Mouse (Mus musculus) B cell, adult 67 days (primary cell): ENCODE measurements around the gene Svs6. TPM values are rescaled to one million over a fixed set of nuclear protein-coding genes. Genes with fewer than 3 reads are reported as not detected.

Experiments
- total RNA-seq, 2 experiments: library from RNA; stranded (reverse); gene quantifications; 4 replicates each; pipeline ENCODE4 v1.2.4; 2023

Gene Svs6
- not detected for total RNA-seq

GRCm38 (mm10) chr2:164316451-164316850 lies at the start of gene Svs6:
TSS of gene Svs6 (plus strand) at chr2:164316751.

GRCm38 (mm10) chr2:164278359-164278758 lies 38.2 kb upstream of the Svs6 start, which contains the start of gene Svs4:
TSS of gene Svs4 (minus strand) at chr2:164278459.

GRCm38 (mm10) chr2:164288968-164289367 lies 27.6 kb upstream of the Svs6 start, which contains the start of gene Svs3a:
TSS of gene Svs3a (plus strand) at chr2:164289268.

GRCm38 (mm10) chr2:164332440-164332839 lies 15.9 kb downstream of the Svs6 start, which contains the start of gene Svs5:
TSS of gene Svs5 (plus strand) at chr2:164332740.

Other genes with a start within 250 kb of the Svs6 start
- gene Stk4, start 246.4 kb upstream of the Svs6 start, total RNA-seq = 100 to 1,000 TPM; 234 to 261 TPM
- gene Tomm34, start 245.6 kb upstream of the Svs6 start, total RNA-seq = 10 to 100 TPM; 79.5 to 80.2 TPM
- not detected for gene Kcns1, start 145.6 kb upstream of the Svs6 start, total RNA-seq
- gene Wfdc5, start 134.0 kb upstream of the Svs6 start, total RNA-seq = not detected
- not detected for gene Wfdc12, start 126.1 kb upstream of the Svs6 start, total RNA-seq
- not detected for gene Wfdc15a, start 116.6 kb upstream of the Svs6 start, total RNA-seq
- not detected for gene Wfdc15b, start 95.1 kb upstream of the Svs6 start, total RNA-seq
- not detected for gene Svs2, start 78.3 kb upstream of the Svs6 start, total RNA-seq
- not detected for gene Svs3b, start 60.1 kb upstream of the Svs6 start, total RNA-seq
- not detected for gene Svs4, start 38.3 kb upstream of the Svs6 start, total RNA-seq
- gene Svs3a, start 27.5 kb upstream of the Svs6 start, total RNA-seq = not detected
- not detected for gene Svs5, start 16.0 kb downstream of the Svs6 start, total RNA-seq
- gene Slpi, start 72.3 kb downstream of the Svs6 start, total RNA-seq = 1 to 10 TPM; 3.2 to 3.5 TPM
- under 1 TPM; 0.29 to 0.59 TPM for gene Rbpjl, start 86.4 kb downstream of the Svs6 start, total RNA-seq
- gene Matn4, start 88.4 kb downstream of the Svs6 start, total RNA-seq = under 1 TPM; 0.36 to 0.64 TPM
- gene Sdc4, start 127.1 kb downstream of the Svs6 start, total RNA-seq = 100 to 1,000 TPM; 156 to 168 TPM
- 10 to 100 TPM; 58.9 to 62.8 TPM for gene Sys1, start 140.2 kb downstream of the Svs6 start, total RNA-seq
- gene Gm20458, start 144.2 kb downstream of the Svs6 start, total RNA-seq = 1 to 10 TPM in 1 of 2 experiments, not detected in 1; 2.3 TPM
- not detected for gene Trp53tg5, start 157.0 kb downstream of the Svs6 start, total RNA-seq
- 1 to 10 TPM; 6.5 to 9.3 TPM for gene Dbndd2, start 169.4 kb downstream of the Svs6 start, total RNA-seq
- 10 to 100 TPM; 72.9 to 79.0 TPM for gene Pigt, start 180.8 kb downstream of the Svs6 start, total RNA-seq
- gene Wfdc2, start 245.7 kb downstream of the Svs6 start, total RNA-seq = not detected